Mouse (Mus musculus) limb, embryonic 15.5 days (tissue): Measurements from ENCODE around the gene Atp10b. TPM values are rescaled to one million over a fixed set of nuclear protein-coding genes. Genes with fewer than 3 reads are reported as not detected.
"Not testable (repeated sequence)": the region's sequence is repeated elsewhere in the genome, so short reads cannot be mapped to it uniquely, and the experiment has no call there.

ENCODE experiments used
- ATAC-seq: fragments of 200-750 bp; cut with Nextera tagmentation; 2 replicates; pipeline ENCODE4 v1.8.0; 2017; ENCODE audit warnings: low read depth, moderate TSS enrichment; ENCODE audit not compliant: insufficient number of reproducible peaks, low FRiP score, low TSS enrichment
- H3K27ac ChIP-seq: fragments of 300-500 bp; sonication (generic); 2 replicates; pipeline ENCODE4 v1.5.1; 2015; ENCODE audit warnings: moderate library complexity, mild to moderate bottlenecking, inconsistent platforms
- H3K27me3 ChIP-seq: fragments of 300-500 bp; sonication (generic); 2 replicates; pipeline ENCODE4 v1.6.1; 2015; ENCODE audit warnings: inconsistent platforms
- H3K36me3 ChIP-seq: fragments of 300-500 bp; sonication (generic); 2 replicates; pipeline ENCODE4 v1.6.1; 2015; ENCODE audit warnings: inconsistent platforms
- H3K4me1 ChIP-seq: fragments of 300-500 bp; sonication (generic); 2 replicates; pipeline ENCODE4 v1.6.1; 2015; ENCODE audit warnings: inconsistent platforms
- H3K4me2 ChIP-seq: fragments of 300-500 bp; sonication (generic); 2 replicates; pipeline ENCODE4 v1.6.1; 2015; ENCODE audit warnings: mild to moderate bottlenecking, inconsistent platforms
- H3K4me3 ChIP-seq: fragments of 300-500 bp; sonication (generic); 2 replicates; pipeline ENCODE4 v1.5.1; 2015; ENCODE audit warnings: mild to moderate bottlenecking, inconsistent platforms
- H3K9ac ChIP-seq: fragments of 300-500 bp; sonication (generic); 2 replicates; pipeline ENCODE4 v1.6.1; 2015; ENCODE audit warnings: inconsistent platforms
- H3K9me3 ChIP-seq: fragments of 300-500 bp; sonication (generic); 2 replicates; pipeline ENCODE4 v1.6.1; 2016; ENCODE audit warnings: inconsistent platforms
- WGBS: fragments of 180-500 bp; shearing (Covaris S2); methylation state at CpG from one replicate; pipeline ENCODE4 v1.1.7; 2015; 5-methylcytosine and 5-hydroxymethylcytosine counted together
- polyA plus RNA-seq: library from polyadenylated mRNA; unstranded; fragments of >200 nt; fragmentation: Nextera tagmentation; extraction: Ambion mirVana; gene quantifications from 2 replicates; pipeline ENCODE4 v1.2.1, GENCODE M21; 2015

Gene Atp10b
- 1.4 and 1.6 TPM in 2 replicates for polyA plus RNA-seq

DNA sequence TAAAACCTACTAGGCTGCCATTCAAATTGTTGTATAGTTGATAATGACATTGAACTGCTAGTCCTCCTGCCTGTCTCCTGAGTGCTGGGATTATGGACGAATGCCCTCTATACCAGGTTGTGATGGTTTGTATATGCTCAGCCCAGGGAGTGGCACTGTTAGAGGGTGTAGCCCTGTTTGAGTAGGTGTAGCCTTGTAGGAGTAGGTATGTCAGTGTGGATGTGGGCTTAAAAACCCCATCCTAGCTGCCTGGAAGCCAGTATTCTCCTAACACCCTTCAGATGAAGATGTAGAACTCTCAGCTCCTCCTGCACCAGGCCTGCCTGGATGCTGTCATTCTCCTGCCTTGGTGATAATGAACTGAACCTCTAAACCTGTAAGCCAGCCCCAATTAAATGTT, at the start of gene Atp10b:
TSS of gene Atp10b (plus strand) at position 301 of the 400 bp plus-strand sequence.
- no peak for ATAC-seq
- 71% methylated on average over 1 of the region's 1 CpGs for WGBS

DNA sequence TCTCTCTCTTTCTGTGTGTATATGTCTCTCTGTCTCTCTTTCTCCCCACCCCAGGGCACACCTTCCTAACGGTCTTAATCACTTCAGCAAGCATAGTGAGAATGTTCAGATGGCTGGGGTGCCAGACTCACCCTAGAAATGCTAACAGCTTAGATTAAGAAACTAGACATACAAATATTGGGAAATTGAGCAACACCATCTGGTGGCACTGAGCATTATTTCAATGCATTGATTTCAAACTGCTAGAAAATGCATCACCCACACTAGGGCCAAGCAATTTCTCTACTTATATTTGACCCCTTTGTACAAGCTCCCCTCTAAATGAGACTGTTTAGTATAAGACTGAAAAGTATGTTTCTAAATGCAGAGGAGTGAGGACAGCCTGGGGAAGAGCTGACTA, 48.3 kb upstream of the Atp10b start:
- no peak overlapping the region for H3K9ac ChIP-seq
- no peak overlapping the region for H3K27ac ChIP-seq
- H3K36me3 ChIP-seq = no peaks in the 10 kb centered on the region
- no peak overlapping the region for H3K4me2 ChIP-seq
- H3K4me1 ChIP-seq = no peaks in the 10 kb centered on the region
- 52% methylated on average over 1 of the region's 1 CpGs for WGBS
- ATAC-seq = no peak
- H3K4me3 ChIP-seq = no peak overlapping the region
- no peaks in the 10 kb centered on the region for H3K9me3 ChIP-seq
- no peaks in the 10 kb centered on the region for H3K27me3 ChIP-seq

More for the DNA sequence above, at the start of gene Atp10b:
- Histone ChIP-seq H3K4me1 (peaks cover 5% of the 10 kb centered on the region; the same call in 1 of the 2 replicates), H3K9ac (no peak within 1 kb of the TSS), H3K4me3 (no peak within 1 kb of the TSS), H3K27ac (no peak within 1 kb of the TSS), H3K4me2 (no peak within 1 kb of the TSS), H3K9me3 (no peaks in the 10 kb centered on the region), H3K27me3 (no peaks in the 10 kb centered on the region), H3K36me3 (no peaks in the 10 kb centered on the region)

DNA sequence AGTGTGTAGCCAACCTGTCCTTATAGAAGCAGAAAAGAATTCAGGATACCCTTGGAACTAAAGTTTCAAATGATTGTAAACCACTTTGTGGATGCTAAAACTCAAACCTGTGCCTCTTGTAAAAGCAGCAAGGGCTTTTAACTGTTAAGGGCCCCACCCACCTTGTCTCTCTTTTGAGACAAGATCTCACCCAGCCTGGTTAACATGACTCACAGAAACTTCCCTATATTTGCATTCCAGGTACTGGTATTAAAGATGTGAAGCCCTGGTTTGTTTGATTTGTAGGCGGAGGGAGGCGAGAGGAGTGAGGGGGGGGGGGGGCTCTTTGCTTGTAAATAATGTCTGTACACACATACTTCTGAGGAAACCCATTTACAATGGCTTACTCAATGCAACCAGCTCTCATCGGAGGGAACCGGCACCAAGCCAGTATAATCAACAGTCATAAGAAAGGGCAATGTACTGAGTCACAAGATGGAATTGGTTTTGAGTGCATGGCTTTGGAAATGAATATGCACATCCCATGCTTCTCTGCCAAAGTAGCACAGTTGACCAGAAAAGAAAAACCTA, 23.7 kb upstream of the Atp10b start:
- 60% methylated on average over 4 of the region's 4 CpGs for WGBS
- no peak overlapping the region for H3K4me2 ChIP-seq
- H3K4me3 ChIP-seq = no peak overlapping the region
- H3K27me3 ChIP-seq = no peaks in the 10 kb centered on the region
- H3K4me1 ChIP-seq = no peaks in the 10 kb centered on the region
- no peaks in the 10 kb centered on the region for H3K9me3 ChIP-seq
- ATAC-seq = no peak
- H3K9ac ChIP-seq = no peak overlapping the region
- no peaks in the 10 kb centered on the region for H3K36me3 ChIP-seq
- H3K27ac ChIP-seq = no peak overlapping the region

DNA sequence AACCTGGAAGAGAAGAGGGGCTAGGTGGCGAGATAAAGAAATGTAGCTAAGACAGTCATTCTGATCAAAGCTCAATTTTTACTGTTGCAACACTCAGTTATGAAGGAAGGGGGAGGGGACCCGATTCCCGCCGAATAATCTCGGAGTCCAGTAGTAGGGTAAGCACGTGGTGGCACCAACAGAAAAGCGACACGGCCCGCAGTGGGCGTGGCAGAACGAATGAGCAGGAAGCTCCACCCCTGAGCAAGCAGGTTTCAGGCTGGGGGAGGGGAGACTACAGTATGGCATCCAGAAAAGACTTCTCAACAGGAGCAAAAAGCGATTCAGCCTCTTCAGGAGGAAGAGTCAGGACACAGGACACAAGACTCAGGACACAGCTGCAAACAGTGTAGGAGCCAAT, 23.1 kb upstream of the Atp10b start:
- 77% methylated on average over 12 of the region's 12 CpGs for WGBS

DNA sequence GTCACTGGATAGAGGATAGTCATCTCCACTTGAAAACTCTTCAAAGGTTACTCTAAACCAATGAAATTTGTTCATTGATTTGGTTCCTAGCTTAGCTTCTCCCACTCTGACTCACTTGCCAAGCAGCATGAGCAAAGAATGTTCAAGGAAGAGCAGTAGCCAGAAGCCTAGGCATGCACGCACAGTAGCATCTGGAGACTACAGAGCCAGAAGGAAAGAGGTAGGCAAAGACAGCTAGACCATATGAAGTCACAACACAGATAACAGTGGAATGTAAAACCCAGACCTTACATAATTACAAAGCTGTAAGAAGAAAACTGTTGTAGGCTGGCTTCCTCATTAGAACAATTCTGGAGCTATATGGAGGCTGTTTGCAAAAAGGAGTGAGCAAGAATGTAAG, 8.4 kb upstream of the Atp10b start:
- Histone ChIP-seq H3K4me1 (no peaks in the 10 kb centered on the region), H3K4me3 (no peak overlapping the region), H3K36me3 (no peaks in the 10 kb centered on the region), H3K9ac (no peak overlapping the region), H3K9me3 (no peaks in the 10 kb centered on the region), H3K27ac (no peak overlapping the region), H3K4me2 (no peak overlapping the region), H3K27me3 (no peaks in the 10 kb centered on the region)
- ATAC-seq = no peak
- WGBS = 86% methylated on average over 1 of the region's 1 CpGs

More for the DNA sequence above, 23.1 kb upstream of the Atp10b start:
- H3K27ac ChIP-seq, H3K27me3 ChIP-seq, H3K4me2 ChIP-seq, H3K9me3 ChIP-seq, H3K4me1 ChIP-seq, H3K4me3 ChIP-seq, H3K36me3 ChIP-seq, ATAC-seq, H3K9ac ChIP-seq: not testable (repeated sequence)

DNA sequence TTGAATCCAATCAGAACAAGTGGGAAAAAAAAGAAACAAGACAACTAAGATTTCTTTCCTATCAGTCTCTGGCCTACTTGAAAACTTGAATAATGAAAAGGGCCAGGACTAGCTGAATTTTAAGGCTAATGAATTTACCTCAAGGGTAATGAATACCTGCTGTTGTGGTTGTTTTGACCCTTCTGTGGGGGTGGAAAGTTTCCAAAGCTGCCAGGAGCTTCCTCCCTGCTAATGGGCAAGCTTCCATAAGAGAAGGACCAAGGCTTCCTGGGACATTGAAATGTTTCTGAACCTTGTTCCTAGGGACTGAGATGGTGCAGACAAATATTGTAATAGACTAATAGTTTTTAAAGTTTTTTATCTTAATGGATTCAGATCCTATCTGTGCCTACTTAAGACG, 6.9 kb upstream of the Atp10b start:
- Histone ChIP-seq H3K27ac (no peak overlapping the region), H3K4me2 (no peak overlapping the region), H3K4me1 (peaks cover 5% of the 10 kb centered on the region; the same call in 1 of the 2 replicates), H3K27me3 (no peaks in the 10 kb centered on the region), H3K36me3 (no peaks in the 10 kb centered on the region), H3K4me3 (no peak overlapping the region), H3K9ac (no peak overlapping the region), H3K9me3 (no peaks in the 10 kb centered on the region)
- WGBS = 79% methylated on average over 1 of the region's 1 CpGs
- ATAC-seq = no peak

DNA sequence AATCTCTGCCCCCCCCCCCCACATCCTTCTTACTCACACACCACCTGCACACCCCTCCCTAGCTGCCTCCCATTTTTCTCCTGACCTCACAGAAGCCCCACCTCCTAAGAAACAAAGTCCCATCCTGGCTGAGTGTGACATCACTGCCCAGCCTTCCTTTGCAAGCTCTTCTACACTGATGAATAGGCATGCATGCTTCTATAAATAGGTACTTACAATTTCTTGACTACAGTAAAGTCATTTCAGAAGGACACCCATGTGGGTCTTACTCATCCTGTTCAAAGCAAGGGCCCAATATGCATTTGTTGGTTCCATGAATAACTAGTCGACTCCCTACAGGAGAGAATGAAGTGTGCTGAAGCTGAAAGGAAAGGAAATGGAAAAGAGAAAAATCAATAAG, 5.5 kb upstream of the Atp10b start:
- H3K4me3 ChIP-seq = no peak overlapping the region
- no peaks in the 10 kb centered on the region for H3K9me3 ChIP-seq
- no peak overlapping the region for H3K27ac ChIP-seq
- no peaks in the 10 kb centered on the region for H3K27me3 ChIP-seq
- H3K9ac ChIP-seq = no peak overlapping the region
- H3K4me2 ChIP-seq = no peak overlapping the region
- H3K36me3 ChIP-seq = no peaks in the 10 kb centered on the region
- no peak for ATAC-seq
- H3K4me1 ChIP-seq = peaks cover 5% of the 10 kb centered on the region; the same call in 1 of the 2 replicates
- 74% methylated on average over 1 of the region's 1 CpGs for WGBS

DNA sequence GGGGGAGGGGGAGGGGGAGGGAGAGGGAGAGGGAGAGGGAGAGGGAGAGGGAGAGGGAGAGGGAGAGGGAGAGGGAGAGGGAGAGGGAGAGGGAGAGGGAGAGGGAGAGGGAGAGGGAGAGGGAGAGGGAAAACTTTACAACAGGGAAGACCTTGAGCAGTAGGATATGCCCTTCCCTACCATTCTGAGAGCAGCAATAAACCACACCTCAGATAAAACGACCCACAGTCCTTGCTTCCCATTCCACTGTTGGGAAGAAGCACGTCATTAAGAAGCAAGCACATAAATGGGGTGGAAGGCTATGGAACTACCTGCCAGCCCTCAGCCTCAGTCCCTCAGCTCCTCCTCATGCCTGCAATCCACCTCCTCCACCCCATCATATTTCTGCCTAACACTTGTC, 4.8 kb upstream of the Atp10b start:
- H3K27ac ChIP-seq, H3K4me3 ChIP-seq, H3K36me3 ChIP-seq, H3K27me3 ChIP-seq, H3K4me2 ChIP-seq, ATAC-seq, H3K9me3 ChIP-seq, H3K9ac ChIP-seq, H3K4me1 ChIP-seq: not testable (repeated sequence)
- 27% methylated on average over 2 of the region's 2 CpGs for WGBS

DNA sequence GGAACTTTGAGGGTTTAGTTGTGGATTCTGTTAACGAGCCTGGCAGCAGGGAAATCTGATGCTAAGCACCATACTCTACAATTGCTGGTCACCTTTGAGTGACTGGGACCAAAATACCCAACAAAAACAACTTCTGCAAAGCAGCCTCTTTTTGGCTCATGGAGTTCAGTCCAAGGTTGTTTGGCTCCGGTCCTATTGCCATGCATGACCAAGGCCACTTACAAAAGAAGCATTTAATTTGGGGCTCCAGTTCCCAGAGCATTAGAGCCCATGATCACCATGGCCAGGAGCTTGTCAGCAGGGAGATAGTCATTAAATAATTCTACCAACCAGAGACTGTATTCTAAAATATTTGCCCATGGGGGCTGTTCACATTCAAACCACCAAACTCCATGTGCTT, 2.3 kb upstream of the Atp10b start:
- H3K9me3 ChIP-seq = no peaks in the 10 kb centered on the region
- no peak overlapping the region for H3K4me3 ChIP-seq
- H3K27ac ChIP-seq = no peak overlapping the region
- H3K4me1 ChIP-seq = peaks cover 5% of the 10 kb centered on the region; the same call in 1 of the 2 replicates
- H3K9ac ChIP-seq = no peak overlapping the region
- 52% methylated on average over 2 of the region's 2 CpGs for WGBS
- no peaks in the 10 kb centered on the region for H3K36me3 ChIP-seq
- no peak for ATAC-seq
- H3K4me2 ChIP-seq = no peak overlapping the region
- no peaks in the 10 kb centered on the region for H3K27me3 ChIP-seq

DNA sequence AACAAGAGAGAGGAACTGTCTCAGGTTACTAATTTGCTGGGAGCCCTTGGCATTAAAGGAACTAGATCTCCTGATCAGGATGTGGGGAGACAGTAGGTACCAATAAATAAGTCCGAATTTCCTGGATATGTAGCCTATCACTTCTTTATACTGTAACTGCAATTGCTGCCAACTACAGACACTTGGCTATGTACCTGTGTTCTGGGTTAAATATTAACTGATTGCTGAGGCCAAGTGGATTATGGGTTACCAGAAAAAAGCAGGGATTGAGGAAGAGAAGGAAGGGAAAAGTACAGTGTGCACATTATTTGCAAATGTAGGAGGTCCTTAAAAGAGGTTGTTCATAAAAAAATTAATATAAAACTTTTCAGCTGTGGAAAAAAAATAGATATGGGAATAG, 1.3 kb upstream of the Atp10b start:
- WGBS = 83% methylated on average over 1 of the region's 1 CpGs
- H3K36me3 ChIP-seq = no peaks in the 10 kb centered on the region
- H3K27ac ChIP-seq = no peak overlapping the region
- H3K4me3 ChIP-seq = no peak overlapping the region
- H3K9me3 ChIP-seq = no peaks in the 10 kb centered on the region
- peaks cover 5% of the 10 kb centered on the region; the same call in 1 of the 2 replicates for H3K4me1 ChIP-seq
- H3K4me2 ChIP-seq = no peak overlapping the region
- H3K27me3 ChIP-seq = no peaks in the 10 kb centered on the region
- no peak for ATAC-seq
- H3K9ac ChIP-seq = no peak overlapping the region

DNA sequence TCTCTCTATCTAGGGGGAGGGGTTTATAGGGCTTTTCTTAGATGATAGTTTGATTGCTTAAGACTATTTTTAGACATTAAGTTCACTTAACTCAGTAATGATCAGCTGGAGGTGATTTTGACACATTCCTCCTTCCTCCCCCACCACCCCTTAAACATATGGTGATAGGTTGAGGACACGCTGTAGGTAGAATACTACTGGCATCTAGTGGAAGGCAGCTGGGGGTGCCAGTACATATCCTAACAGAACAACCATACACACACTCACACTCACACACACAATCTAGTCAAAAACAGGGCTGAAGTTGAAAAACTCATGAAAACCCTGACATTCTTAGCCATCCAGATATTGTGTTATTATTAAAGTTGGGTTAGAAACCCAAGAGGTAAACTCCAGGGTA, 5.3 kb downstream of the Atp10b start:
- no peak overlapping the region for H3K9ac ChIP-seq
- H3K4me1 ChIP-seq = no peaks in the 10 kb centered on the region
- no peak overlapping the region for H3K27ac ChIP-seq
- H3K4me2 ChIP-seq = no peak overlapping the region
- no peak for ATAC-seq
- 72% methylated on average over 1 of the region's 1 CpGs for WGBS
- no peaks in the 10 kb centered on the region for H3K36me3 ChIP-seq
- no peaks in the 10 kb centered on the region for H3K9me3 ChIP-seq
- no peaks in the 10 kb centered on the region for H3K27me3 ChIP-seq
- H3K4me3 ChIP-seq = no peak overlapping the region

DNA sequence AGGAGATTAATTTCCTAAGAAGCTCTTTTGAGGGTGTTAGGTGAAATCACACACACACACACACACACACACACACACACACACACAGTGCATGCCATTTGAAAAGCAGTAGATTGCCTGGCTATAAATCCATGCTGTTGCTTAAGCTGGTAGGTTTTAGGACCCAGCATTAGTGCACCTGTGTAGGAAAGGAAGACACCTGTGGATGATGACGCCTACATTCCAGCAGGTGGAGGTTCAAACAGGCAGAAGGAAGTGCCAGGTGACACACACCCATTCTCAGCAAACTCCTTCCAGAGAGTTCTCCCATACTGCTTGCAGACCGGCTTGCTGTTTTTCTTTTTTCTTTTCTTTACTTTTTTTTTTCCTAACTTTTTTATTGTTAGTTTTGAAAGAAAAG, 5.7 kb downstream of the Atp10b start:
- 71% methylated on average over 2 of the region's 2 CpGs for WGBS
- no peak overlapping the region for H3K4me2 ChIP-seq
- no peak for ATAC-seq
- H3K9me3 ChIP-seq = no peaks in the 10 kb centered on the region
- H3K4me1 ChIP-seq = no peaks in the 10 kb centered on the region
- no peak overlapping the region for H3K4me3 ChIP-seq
- no peak overlapping the region for H3K27ac ChIP-seq
- no peaks in the 10 kb centered on the region for H3K27me3 ChIP-seq
- no peaks in the 10 kb centered on the region for H3K36me3 ChIP-seq
- H3K9ac ChIP-seq = no peak overlapping the region

DNA sequence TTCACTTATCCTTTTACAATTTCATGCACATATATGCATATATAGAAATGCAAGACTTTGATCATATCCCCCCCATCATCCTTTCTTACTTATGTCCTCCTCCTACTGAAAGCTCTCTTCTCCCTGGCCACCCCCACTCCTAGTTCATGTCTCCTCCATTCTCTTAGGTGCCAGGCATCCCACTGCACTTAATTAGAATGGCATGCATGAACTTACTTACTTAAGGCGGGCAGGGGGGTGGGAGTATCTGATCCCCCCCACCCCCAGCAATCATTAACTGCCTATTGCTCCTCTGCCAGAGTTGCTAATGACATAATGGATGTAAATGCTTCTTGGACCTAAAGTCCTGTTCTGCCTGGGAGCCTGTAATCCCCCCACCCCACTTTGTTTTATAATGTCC, 9.1 kb downstream of the Atp10b start:
- WGBS = 39% methylated on average over 1 of the region's 1 CpGs
- Histone ChIP-seq H3K36me3 (no peaks in the 10 kb centered on the region), H3K27me3 (no peaks in the 10 kb centered on the region), H3K4me1 (no peaks in the 10 kb centered on the region), H3K4me2 (no peak overlapping the region), H3K9me3 (no peaks in the 10 kb centered on the region), H3K4me3 (no peak overlapping the region), H3K9ac (no peak overlapping the region), H3K27ac (no peak overlapping the region)
- no peak for ATAC-seq
